Mouse (Mus musculus) C2C12 (cell line): ENCODE results near the gene Camk2d. TPM values are rescaled to one million over a fixed set of nuclear protein-coding genes. Genes with fewer than 3 reads are reported as not detected.

Source experiments
- H3K27me3 ChIP-seq: one replicate; pipeline ENCODE4 v1.6.1; 2011; ENCODE audit not compliant: control insufficient read depth, insufficient read depth, insufficient read length
- H3K36me3 ChIP-seq: one replicate; pipeline ENCODE4 v1.6.1; 2011; ENCODE audit not compliant: control insufficient read depth, insufficient read depth
- H3K4me3 ChIP-seq: one replicate; pipeline ENCODE4 v1.5.1; 2011; ENCODE audit warnings: mild to moderate bottlenecking, control low read depth; ENCODE audit not compliant: poor library complexity, insufficient read depth, severe bottlenecking
- H3K79me2 ChIP-seq: one replicate; pipeline ENCODE4 v1.6.1; 2011; ENCODE audit not compliant: control insufficient read depth, insufficient read depth
- H3K79me3 ChIP-seq: one replicate; pipeline ENCODE4 v1.6.1; 2011; ENCODE audit warnings: low read depth, control low read depth
- H3ac ChIP-seq: one replicate; pipeline ENCODE3; 2011; ENCODE audit warnings: low read depth; ENCODE audit not compliant: control insufficient read depth, insufficient read length
- CEBPB ChIP-seq: IDR thresholded peaks from one replicate; pipeline ENCODE4 v1.6.1; 2011; ENCODE audit warnings: low read depth, mild to moderate bottlenecking, control low read depth, moderate library complexity
- CTCF ChIP-seq: IDR thresholded peaks from one replicate; pipeline ENCODE4 v1.5.1; 2011; ENCODE audit not compliant: control insufficient read depth, insufficient read depth, insufficient read length
- FOSL1 ChIP-seq: IDR thresholded peaks from one replicate; pipeline ENCODE4 v1.8.0; 2011; ENCODE audit warnings: mild to moderate bottlenecking, low read length; ENCODE audit not compliant: poor library complexity, insufficient read depth, severe bottlenecking
- MAX ChIP-seq: IDR thresholded peaks from one replicate; pipeline ENCODE4 v1.6.1; 2011; ENCODE audit warnings: mild to moderate bottlenecking, control low read depth
- MYOD1 ChIP-seq: IDR thresholded peaks from one replicate; pipeline ENCODE4 v1.6.1; 2011; ENCODE audit warnings: low read depth; ENCODE audit not compliant: control insufficient read depth, insufficient read length
- MYOG ChIP-seq: IDR thresholded peaks from one replicate; pipeline ENCODE4 v1.6.1; 2011; ENCODE audit not compliant: control insufficient read depth, insufficient read length; ENCODE audit errors: extremely low read depth
- USF1 ChIP-seq: IDR thresholded peaks from one replicate; pipeline ENCODE4 v1.6.1; 2011; ENCODE audit warnings: low read depth, mild to moderate bottlenecking, control low read depth, moderate library complexity
- polyA plus RNA-seq: library from polyadenylated mRNA; unstranded; fragments of >200 nt; fragmentation: generic; extraction: Trizol; gene quantifications from one replicate; pipeline ENCODE4 v1.2.1, GENCODE M21; 2012; ENCODE audit warnings: missing spikeins

Camk2d gene
- polyA plus RNA-seq, 1 experiment: 23.5 TPM

DNA sequence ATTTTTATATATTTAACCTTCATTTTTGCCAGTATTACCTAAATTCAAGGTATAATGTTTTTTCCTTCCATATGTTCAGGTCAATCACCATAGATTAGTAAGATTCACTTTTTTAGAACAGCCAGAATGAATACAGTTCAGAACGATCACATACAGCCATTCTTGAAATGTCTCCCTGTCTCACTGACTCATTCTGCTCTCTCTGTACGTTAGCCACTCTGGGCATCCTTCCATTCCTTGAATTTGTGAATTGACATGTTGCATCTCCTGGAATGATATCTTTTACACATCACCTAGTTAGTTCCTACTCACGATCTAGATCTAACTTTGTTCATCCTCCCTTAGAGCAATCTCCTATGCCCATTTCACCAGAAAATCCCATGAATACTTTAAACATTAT lies 10.0 kb upstream of the Camk2d start:
- no peak for TF ChIP-seq CEBPB

GRCm38 (mm10) chr3:126587477-126587876 lies 8.6 kb upstream of the Camk2d start:
- H3K36me3 ChIP-seq: no peaks in the 10 kb centered on the region
- TF ChIP-seq CEBPB (no peak), MYOG (no peak), CTCF (no peak), MAX (no peak), MYOD1 (no peak), USF1 (no peak), FOSL1 (no peak)

More for the DNA sequence above, 10.0 kb upstream of the Camk2d start:
- Histone ChIP-seq H3K79me3 (no peaks in the 10 kb centered on the region), H3ac (no peak overlapping the region), H3K36me3 (no peaks in the 10 kb centered on the region), H3K79me2 (no peaks in the 10 kb centered on the region), H3K27me3 (no peaks in the 10 kb centered on the region), H3K4me3 (no peak overlapping the region)

GRCm38 (mm10) chr3:126589556-126589955 lies 6.5 kb upstream of the Camk2d start:
- Histone ChIP-seq H3K4me3 (no peak overlapping the region), H3K79me2 (no peaks in the 10 kb centered on the region), H3ac (no peak overlapping the region), H3K27me3 (no peaks in the 10 kb centered on the region), H3K79me3 (no peaks in the 10 kb centered on the region), H3K36me3 (no peaks in the 10 kb centered on the region)
- TF ChIP-seq MAX (no peak), MYOD1 (no peak), USF1 (no peak), MYOG (no peak), FOSL1 (no peak), CTCF (no peak), CEBPB (no peak)

More at GRCm38 (mm10) chr3:126587477-126587876, 8.6 kb upstream of the Camk2d start:
- H3ac ChIP-seq: no peak overlapping the region
- no peak overlapping the region for H3K4me3 ChIP-seq
- no peaks in the 10 kb centered on the region for H3K79me2 ChIP-seq
- no peaks in the 10 kb centered on the region for H3K27me3 ChIP-seq
- no peaks in the 10 kb centered on the region for H3K79me3 ChIP-seq

DNA sequence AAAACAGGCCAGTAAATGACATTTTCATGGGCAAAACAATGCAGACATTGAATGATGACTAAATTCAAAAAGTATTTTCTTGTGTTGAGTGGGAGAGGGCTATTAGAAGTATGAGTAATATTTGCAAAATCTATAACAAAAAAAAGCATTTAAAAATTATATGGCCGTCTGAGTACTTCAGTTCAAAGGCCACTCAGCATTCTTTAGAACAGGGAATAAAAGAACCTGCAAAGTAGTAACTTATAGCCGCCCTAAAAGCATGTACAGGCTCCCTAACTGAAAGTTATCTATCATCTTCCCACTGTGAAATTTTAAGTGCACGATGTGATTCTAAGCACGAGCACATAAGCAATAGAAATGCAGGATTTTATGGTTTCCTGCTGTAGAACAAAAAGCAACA lies 646 bp upstream of the Camk2d start:
- H3K27me3 ChIP-seq: no peaks in the 10 kb centered on the region
- peaks cover 35% of the 10 kb centered on the region for H3K79me2 ChIP-seq
- H3K36me3 ChIP-seq: peaks cover 10% of the 10 kb centered on the region
- no peak overlapping the region for H3ac ChIP-seq
- H3K79me3 ChIP-seq: peaks cover 29% of the 10 kb centered on the region
- no peak overlapping the region for H3K4me3 ChIP-seq
- TF ChIP-seq FOSL1 (no peak), CTCF (no peak), CEBPB (no peak), MYOG (no peak), MAX (no peak), USF1 (no peak), MYOD1 (no peak)

- Histone ChIP-seq H3K4me3 (peak overlapping the region; percentile 82), H3ac (peak overlapping the region; percentile 90), H3K79me2 (peaks cover 46% of the 10 kb centered on the region), H3K79me3 (peaks cover 41% of the 10 kb centered on the region), H3K36me3 (peaks cover 21% of the 10 kb centered on the region), H3K27me3 (no peaks in the 10 kb centered on the region)
- peak; percentile 50 for TF ChIP-seq CTCF
- no peak for TF ChIP-seq USF1
- no peak for TF ChIP-seq CEBPB
- TF ChIP-seq FOSL1: no peak
- no peak for TF ChIP-seq MYOG
- no peak for TF ChIP-seq MAX
- TF ChIP-seq MYOD1: no peak
These were observed 524 bp downstream of the Camk2d start for GRCm38 (mm10) chr3:126596491-126597160.

DNA sequence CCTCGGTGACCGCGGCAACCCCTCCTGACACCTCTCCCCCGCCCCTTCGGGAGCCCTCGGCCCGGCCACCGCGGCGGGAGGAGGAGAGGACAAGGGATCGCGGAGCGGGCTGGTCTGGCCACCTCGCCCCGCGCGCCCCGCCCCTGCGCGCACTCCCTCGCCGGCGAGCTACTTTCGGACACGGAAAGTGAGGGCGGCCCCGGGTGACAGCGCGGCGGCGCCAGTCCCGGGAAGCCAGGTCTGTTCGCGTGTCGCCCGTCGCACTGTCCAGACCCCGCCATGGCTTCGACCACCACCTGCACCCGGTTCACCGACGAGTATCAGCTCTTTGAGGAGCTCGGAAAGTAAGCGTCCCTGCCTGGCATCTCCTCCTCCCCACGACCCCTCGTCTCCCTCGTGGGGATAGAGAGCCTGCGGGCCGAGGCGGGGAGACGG lies 1.1 kb downstream of the Camk2d start:
- H3K79me2 ChIP-seq: peaks cover 52% of the 10 kb centered on the region
- peak overlapping the region; percentile 90 for H3ac ChIP-seq
- TF ChIP-seq MYOG (no peak), MYOD1 (no peak), MAX (no peak), CEBPB (no peak), CTCF (no peak), USF1 (no peak), FOSL1 (no peak)
- H3K79me3 ChIP-seq: peaks cover 45% of the 10 kb centered on the region
- no peaks in the 10 kb centered on the region for H3K27me3 ChIP-seq
- peak overlapping the region; percentile 82 for H3K4me3 ChIP-seq
- H3K36me3 ChIP-seq: peaks cover 24% of the 10 kb centered on the region
